Mouse (Mus musculus): Measurements from ENCODE around the gene Gm3012. TPM values are rescaled to one million over a fixed set of nuclear protein-coding genes. Genes with fewer than 3 reads are reported as not detected.
"Not testable (repeated sequence)": the region's sequence is repeated elsewhere in the genome, so short reads cannot be mapped to it uniquely, and the experiment has no call there.

The Gm3012 gene
- total RNA-seq (2017) = not detected in 2 replicates

DNA sequence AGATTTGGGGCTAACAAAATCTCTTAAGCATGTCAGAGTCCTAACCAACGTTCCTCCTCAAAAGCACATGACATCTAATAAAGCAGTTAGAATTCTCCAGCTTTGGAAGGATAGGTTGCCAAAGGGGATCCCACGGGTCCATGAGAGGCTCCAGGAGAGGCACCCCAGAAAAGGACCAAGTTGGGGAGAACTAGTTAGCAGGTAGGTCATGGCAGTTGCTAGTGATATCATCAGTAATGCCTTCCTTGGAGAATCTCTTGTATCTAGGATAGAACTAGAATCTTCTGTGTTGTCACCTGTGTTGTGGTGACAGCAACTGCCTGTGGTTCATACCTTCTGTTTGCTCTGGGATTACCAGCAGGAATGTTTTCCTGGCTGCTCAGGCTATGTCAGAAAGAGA is at the start of gene Gm3012:
Gene Gm3012, plus strand, starts transcription at position 301 of the 400 bp plus-strand sequence.
- ATAC-seq (replicated peaks in 1 of 2; ENCODE audit: insufficient read depth in 1 of 2, low FRiP score in 2 of 2, low TSS enrichment in 1 of 2, low read depth in 1 of 2, poor library complexity in 2 of 2, severe bottlenecking in 2 of 2) = not testable (repeated sequence)

DNA sequence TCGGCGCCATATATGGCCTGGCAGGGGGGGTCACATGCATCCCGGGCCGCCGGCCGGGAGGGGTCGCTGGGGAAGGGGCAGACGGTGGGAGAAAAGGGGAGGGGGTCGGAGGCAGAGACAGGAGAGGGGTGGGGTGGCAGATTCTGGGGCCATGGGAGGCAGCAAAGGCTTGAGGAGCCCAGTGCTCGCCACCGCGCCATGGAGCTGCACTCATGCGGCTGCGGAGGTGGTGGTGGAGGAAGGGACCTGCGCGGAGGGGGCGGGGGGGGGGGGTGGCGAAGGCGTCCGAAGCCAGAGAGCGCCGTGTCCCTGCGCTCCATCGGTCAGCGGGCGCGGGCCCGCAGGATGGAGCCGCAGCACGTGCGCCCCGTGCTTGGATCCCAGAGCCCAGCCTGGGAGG is 17.4 kb downstream of the Gm3012 start, which contains the start of gene Gm3020:
Gene Gm3020, plus strand, starts transcription at position 301 of the 400 bp plus-strand sequence.
- ATAC-seq (replicated peaks in 1 of 2; ENCODE audit: insufficient read depth in 1 of 2, low FRiP score in 2 of 2, low TSS enrichment in 1 of 2, low read depth in 1 of 2, poor library complexity in 2 of 2, severe bottlenecking in 2 of 2) = not testable (repeated sequence)

DNA sequence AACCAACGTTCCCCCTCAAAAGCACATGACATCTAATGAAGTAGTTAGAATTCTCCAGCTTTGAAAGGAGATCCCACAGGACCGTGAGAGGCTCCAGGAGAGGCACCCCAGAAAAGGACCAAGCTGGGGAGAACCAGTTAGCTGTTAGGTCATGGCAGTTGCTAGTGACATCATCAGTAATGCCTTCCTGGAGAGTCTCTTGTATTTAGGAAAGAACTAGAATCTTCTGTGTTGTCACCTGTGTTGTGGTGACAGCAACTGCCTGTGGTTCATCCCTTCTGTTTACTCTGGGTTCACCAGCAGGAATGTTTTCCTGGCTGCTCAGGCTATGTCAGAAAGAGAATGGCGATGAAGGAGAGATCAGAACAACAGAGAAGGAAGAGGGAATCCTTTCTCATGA is 54.2 kb downstream of the Gm3012 start, which contains the start of gene Gm3043:
Gene Gm3043, plus strand, starts transcription at position 301 of the 400 bp plus-strand sequence.
- ATAC-seq (replicated peaks in 1 of 2; ENCODE audit: insufficient read depth in 1 of 2, low FRiP score in 2 of 2, low TSS enrichment in 1 of 2, low read depth in 1 of 2, poor library complexity in 2 of 2, severe bottlenecking in 2 of 2) = not testable (repeated sequence)

Other genes with a start within 250 kb of the Gm3012 start
- gene Gm10413, start 239.4 kb upstream of the Gm3012 start, total RNA-seq (2017) = not detected in 2 replicates
- 0.10 TPM in 1 of 2 replicates, not detected in the other for gene Gm10409, start 221.9 kb upstream of the Gm3012 start, total RNA-seq (2017)
- not detected in 2 replicates for gene Gm3005, start 206.4 kb upstream of the Gm3012 start, total RNA-seq (2017)
- not detected in 2 replicates for gene Gm10408, start 185.1 kb upstream of the Gm3012 start, total RNA-seq (2017)
- gene Gm3020, start 17.5 kb downstream of the Gm3012 start, total RNA-seq (2017) = 0.10 TPM in 1 of 2 replicates, not detected in the other
- gene Gm3043, start 54.3 kb downstream of the Gm3012 start, total RNA-seq (2017) = not detected in 2 replicates
- not detected in 2 replicates for gene Gm3002, start 175.6 kb downstream of the Gm3012 start, total RNA-seq (2017)
- gene Gm3033, start 211.7 kb downstream of the Gm3012 start, total RNA-seq (2017) = not detected in 2 replicates
- gene Gm2916, start 249.7 kb downstream of the Gm3012 start, total RNA-seq (2017) = not detected in 2 replicates

Measured in hematopoietic stem cell, adult 5-6 weeks (primary cell).